Mouse (Mus musculus): ENCODE measurements at regions not wholly inside any gene's neighbourhood (a gene's known extent, or its start where the extent isn't known, plus 50 kb on each side); places are given as distances from the start of the nearest gene placed in this dataset.
A peak's percentile ranks its signal among the peaks of the same experiment; 100 is the strongest.
"Not testable (repeated sequence)": the region's sequence is repeated elsewhere in the genome, so short reads cannot be mapped to it uniquely, and the experiment has no call there.

GRCm38 (mm10) chr10:25681243-25681642 lies 145.2 kb upstream of the Smlr1 start:
- no peak for DNase-seq

DNA sequence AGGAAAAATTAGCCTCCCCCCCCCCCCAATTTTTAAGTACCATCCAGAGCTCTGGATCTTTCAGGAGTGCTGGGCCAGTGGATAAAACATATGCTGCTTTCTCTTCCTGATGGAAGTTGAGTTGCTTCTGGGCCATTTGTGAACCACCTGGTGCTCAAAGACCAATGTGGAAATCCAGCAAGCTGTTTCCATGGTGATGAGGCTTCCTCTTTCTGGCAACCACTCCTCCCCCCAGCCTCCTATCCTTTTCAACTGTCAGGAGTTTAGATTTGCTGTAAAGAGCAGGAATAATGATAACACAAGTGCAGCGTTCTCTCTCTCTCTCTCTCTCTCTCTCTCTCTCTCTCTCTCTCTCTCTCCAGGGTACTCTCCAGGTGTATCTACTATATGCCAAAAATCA lies 141.8 kb upstream of the Smlr1 start:
- DNase-seq = no peak

DNA sequence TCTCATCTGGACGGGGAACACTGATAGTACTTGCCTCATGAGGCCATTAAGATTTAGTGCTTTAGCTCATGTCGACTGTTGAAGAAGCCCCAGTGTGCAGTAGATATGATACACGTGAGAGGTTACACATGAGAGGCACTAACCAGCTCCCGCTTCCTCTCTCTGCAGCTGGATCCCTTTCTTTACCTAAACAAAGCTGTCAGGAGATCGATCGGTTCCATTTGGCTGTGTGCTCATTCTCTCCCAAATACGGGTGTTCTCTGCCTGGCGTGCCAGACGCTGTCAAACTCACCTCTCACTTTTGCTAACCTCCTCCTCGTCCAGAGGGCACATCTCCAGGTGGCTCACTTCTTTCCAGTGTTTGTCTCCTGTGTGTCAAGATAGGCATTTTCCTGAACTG lies 139.3 kb upstream of the Smlr1 start:
- DNase-seq = no peak

DNA sequence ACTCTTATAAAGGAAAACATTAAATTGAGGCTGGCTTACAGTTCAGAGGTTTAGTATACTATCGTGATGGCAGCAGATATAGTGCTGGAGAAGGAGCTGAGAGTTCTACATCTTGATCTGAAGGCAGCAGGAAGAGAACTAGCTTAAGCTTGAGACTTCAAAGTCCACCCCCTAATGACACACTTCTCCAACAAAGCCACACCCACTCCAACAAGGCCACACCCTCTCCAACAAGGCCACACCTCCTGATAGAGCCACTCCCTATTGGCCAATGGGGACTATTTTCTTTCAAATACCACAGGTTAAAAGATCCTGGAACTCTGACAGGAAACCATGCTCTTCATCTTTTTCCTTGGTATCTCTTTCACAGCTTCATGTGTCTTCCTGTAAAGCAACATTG lies 134.0 kb upstream of the Smlr1 start:
- no peak for DNase-seq

DNA sequence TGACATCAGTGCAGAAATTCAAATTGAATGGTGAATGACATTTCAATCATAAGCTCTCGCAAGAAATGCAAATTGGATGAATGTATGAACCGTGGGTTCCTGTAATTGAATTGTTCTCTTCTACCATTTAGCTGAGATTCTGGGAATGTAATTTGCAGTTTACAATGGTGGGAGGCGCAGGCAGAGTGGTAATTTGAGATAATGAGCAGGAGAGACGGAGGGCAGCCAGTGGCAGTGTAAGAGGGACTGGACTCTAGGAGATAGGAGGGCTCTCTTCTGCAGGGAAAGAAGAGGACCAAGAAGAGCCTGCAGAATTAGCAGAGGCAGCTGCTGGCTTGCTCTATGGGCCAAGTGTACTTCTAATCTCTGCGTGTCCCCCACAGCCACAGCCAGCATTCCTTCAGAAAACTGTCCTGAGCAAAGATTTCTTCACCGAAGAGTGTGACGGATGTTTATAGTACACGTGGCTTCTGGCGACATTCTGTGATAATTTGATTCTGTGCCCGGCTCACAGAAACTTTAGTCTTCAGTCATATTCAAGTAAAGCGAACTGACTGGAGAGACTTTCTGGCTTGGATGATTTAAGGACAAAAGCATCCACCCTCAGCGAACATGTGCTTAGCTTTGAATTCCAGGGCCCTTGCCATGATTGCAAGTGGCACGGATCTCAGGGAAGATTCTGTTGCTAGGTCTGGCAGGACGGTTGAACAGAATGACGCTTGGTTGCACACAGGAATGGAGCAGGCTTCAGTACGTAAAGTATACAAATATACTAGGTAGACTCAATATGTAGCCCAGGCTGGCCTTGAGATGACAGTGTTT lies 116.9 kb upstream of the Smlr1 start:
- DNase-seq = peak; percentile 87

- no peak for DNase-seq
Observed at GRCm38 (mm10) chr10:25647740-25648139, 111.7 kb upstream of the Smlr1 start.

DNA sequence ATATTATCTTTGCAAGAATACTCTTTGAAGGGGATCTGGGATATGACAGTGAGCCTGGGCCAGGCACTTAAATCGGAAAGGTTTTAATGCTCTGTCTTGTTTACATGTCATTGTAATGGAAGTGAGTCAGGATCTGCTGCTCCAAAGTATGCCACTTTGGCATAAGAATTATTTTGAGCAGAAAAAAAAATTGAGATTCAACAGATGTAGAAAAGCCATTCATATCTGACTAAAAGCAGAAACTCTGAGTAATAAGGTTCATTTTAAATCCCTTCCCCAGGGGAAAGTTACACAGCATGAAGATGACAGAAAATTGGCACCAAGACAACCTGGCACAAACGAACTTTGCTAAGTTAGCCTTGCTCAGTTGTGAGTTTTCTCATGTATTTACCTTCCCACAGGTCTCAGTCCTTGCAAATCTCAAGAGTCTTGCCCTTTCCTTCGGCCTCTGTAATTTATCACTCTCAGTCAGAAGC lies 107.5 kb upstream of the Smlr1 start:
- no peak for DNase-seq

DNA sequence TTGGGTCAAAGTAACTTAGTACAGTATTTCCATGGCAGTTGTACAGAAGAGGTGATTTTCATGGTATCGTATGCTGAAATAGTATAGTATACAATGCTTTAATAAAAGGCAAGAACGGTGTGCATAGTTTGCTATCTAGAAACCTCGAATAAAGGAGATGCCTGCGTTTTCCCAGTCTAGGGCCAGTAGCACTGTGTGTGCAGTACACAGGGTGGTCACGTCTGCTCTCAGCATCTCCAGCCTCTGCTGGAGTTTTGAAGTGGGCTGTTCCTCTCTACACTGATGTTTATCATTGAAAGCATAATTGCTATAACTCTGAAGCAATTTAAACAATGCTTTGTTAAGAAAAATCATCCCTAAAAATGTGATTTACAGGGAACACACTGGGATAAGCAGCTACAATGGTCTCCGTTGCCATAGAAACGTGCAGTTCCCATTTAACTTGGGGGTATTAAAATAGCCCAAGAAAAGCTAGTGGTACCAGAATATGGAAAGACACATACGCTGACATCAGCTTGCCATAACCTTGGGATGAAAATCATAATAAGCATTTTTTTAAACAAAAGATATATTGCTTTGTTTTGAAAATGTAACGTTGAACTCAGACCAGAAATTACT lies 106.1 kb upstream of the Smlr1 start:
- no peak for DNase-seq

GRCm38 (mm10) chr10:25633058-25633614 lies 97.1 kb upstream of the Smlr1 start:
- DNase-seq = no peak

- DNase-seq = no peak
Observed at GRCm38 (mm10) chr10:25632306-25632705, 96.2 kb upstream of the Smlr1 start.

GRCm38 (mm10) chr10:25622585-25622984 lies 86.5 kb upstream of the Smlr1 start:
- DNase-seq = no peak

GRCm38 (mm10) chr10:25621747-25622134 lies 85.7 kb upstream of the Smlr1 start:
- DNase-seq = not testable (repeated sequence)

DNA sequence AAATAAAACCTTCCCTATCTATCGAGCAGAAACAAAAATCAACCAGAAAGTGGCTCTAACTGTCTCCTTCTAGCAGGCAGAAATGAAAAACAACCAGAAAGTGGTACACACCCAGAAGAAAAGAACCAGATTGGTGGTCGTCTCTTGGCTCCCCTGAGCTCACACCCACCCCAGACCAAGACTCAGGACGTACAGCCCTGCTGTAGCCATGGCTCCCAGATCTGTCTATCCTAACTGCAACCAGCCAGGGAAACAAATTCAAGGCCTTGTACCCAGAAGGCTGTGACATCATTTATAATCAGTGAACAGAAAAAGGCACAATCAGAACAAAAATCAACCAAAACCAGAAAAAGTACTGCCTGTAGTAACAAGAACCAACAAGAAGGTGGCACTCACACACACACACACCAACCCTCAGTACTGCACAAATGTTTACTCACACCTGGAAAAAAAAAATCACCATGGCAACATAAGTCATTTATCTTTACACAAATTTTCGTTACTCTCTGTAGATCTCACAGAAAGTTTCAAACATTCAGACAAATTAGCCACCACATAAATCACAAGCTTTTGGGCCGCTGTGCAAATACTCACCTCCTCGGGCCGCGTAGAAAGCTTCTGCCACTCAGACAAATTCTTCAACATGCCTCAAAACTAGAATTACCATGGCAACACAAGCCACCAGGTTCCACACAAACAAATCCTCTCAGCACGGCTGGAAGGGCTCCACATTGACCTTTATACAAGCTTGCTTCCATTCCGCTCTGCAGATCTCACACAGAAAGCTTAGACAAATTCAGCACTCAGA lies 85.1 kb upstream of the Smlr1 start:
- DNase-seq = no peak

DNA sequence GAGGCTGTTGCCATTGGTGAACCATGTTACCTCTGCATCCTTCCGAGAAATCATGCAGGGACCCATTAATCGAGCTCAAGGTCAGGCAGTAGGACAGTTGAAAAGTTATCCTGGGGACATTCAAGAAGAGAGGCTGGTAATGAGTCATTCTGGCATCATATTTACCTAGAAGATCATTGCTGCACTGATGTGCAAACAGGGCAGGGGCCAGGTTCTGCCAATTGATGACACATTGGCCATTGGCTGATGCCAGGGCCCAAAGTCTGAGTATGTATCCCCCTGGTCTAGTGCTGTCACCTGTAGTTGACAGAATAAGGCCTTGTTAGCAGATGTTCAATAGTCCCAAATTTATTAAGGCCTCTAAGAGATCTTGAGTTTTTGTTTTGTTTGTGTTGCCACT lies 83.6 kb upstream of the Smlr1 start:
- peak; percentile 13 for DNase-seq

DNA sequence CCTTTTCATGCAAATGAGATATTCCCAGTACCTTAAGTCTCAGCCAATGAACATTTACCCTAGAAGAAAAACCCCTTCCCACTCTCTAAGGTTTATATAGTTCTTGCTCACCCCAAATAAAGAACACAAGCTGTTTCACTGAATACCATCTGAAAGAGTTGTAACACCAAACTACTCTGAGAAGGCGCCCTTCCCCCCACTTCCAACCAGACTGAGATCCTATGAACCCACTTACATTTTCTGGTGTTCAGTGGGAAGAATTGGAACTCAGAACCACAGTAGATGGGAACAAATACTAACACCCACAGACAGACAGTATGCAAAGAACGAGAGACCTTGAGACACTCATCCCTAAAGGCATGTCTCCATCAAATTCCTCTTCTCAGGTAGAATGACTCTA lies 65.4 kb upstream of the Smlr1 start:
- no peak for DNase-seq

GRCm38 (mm10) chr10:25589316-25589645 lies 53.2 kb upstream of the Smlr1 start:
- DNase-seq = no peak

DNA sequence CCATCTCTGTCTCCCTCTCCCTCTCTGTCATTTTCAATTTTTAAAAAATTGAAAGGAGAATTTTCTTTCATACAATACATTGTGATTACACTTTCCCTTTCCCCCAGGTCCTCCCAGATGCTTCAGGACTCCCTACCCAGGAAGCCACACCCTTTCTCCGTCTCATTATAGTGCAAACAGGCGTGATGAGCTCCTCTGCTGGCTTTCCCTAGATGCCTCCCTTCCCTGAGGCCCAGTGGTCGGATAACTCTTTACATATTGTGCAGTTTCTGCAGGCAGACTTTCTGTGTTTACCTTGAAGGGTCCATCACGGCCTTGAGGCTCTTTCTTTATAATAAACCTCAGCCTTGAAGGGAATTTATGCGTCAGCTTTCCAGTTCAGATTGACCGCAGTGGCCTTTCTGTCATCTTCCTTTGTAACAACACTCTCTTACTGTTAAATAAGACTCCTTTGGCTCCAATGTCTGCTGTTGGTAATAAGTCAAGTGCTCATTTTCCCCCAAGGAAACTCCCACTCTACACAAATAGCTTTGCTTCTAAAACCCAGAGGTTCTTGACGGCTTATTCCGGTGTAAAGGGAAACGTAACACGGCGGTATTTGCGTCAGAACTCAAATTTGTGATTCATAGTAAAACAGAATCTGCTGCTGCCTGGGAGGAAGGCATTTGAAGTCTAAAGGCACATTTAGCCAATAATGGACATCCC lies 52.7 kb upstream of the Smlr1 start:
- peak; percentile 64 for DNase-seq

All from heart, adult 11 months (tissue).